Comparison of ENCODE assay signal across 13 mouse cellular contexts in genomic region chr13:95419204-95419749, GRCm38 (mm10). TPM values are rescaled to one million over a fixed set of nuclear protein-coding genes. Genes with fewer than 3 reads are reported as not detected.
DNase-seq lines count a peak whose midpoint lies in the region; ATAC-seq and TF ChIP-seq lines count a peak whose summit lies in the region.
"Had no signal": no experiment of that assay in that cellular context is flagged by ENCODE, and none has a peak within 500 bp of the region (broad histone marks: within the 10 kb centered on the region; RNA-seq: fewer than 3 reads in every experiment).

No protein-coding gene starts in this region.

- H3K4me1 ChIP-seq in hindbrain, embryonic 14.5 days (replicated peaks; ENCODE audit: control insufficient read depth, insufficient read depth, low read length): peaks cover 13% of the 10 kb centered on the region
- H3K4me1 ChIP-seq in neural tube, embryonic 13.5 days (replicated peaks): peaks cover 13% of the 10 kb centered on the region
- no peaks in the 10 kb centered on the region for H3K4me1 ChIP-seq in stomach, postnatal 0 days (replicated peaks; ENCODE audit: control insufficient read depth, insufficient read depth)

- peak overlapping the region; percentile 36 for H3K4me2 ChIP-seq in hindbrain, embryonic 14.5 days (replicated peaks)
- peak overlapping the region; percentile 27 for H3K4me2 ChIP-seq in neural tube, embryonic 13.5 days
- no peak overlapping the region for H3K4me2 ChIP-seq in stomach, postnatal 0 days (replicated peaks; ENCODE audit: low read depth)
- H3K4me2 ChIP-seq: heart, embryonic 13.5 days had no signal

- H3K36me3 ChIP-seq in hindbrain, embryonic 14.5 days (replicated peaks; ENCODE audit: control insufficient read depth, insufficient read depth): no peaks in the 10 kb centered on the region
- no peaks in the 10 kb centered on the region for H3K36me3 ChIP-seq in neural tube, embryonic 13.5 days
- no peaks in the 10 kb centered on the region for H3K36me3 ChIP-seq in stomach, postnatal 0 days (ENCODE audit: control insufficient read depth, insufficient read depth, low read length)
- H3K36me3 ChIP-seq: heart, embryonic 13.5 days had no signal

- peak; percentile 17 for DNase-seq in left cerebral cortex, postnatal 4 days
- no peak for DNase-seq in left cerebral cortex, adult 11 months (ENCODE audit: low spot score)
- peak; percentile 43 for DNase-seq in embryo, embryonic 11 days
- DNase-seq in hindbrain, embryonic 14.5 days (ENCODE audit: low spot score): peak; percentile 67
- DNase-seq in stomach, postnatal 0 days (ENCODE audit: low spot score): no peak
- DNase-seq in gastrocnemius, postnatal 14 days: no peak
- DNase-seq: cerebellum, adult 2 months; lung, postnatal 10 days had no signal

- no peak for TF ChIP-seq CTCF in stomach, postnatal 0 days (IDR thresholded peaks at IDR 0.05; ENCODE audit: low read depth)

- intact Hi-C loops in left cerebral cortex, postnatal 4 days (cut with DNase I): no loop called here
- intact Hi-C loops in gastrocnemius, postnatal 14 days (cut with DNase I; ENCODE audit: low total_unique reads): no loop called here

- H3K27ac ChIP-seq in hindbrain, embryonic 14.5 days: peak overlapping the region; percentile 83
- H3K27ac ChIP-seq in neural tube, embryonic 13.5 days (replicated peaks): peak overlapping the region; percentile 54
- H3K27ac ChIP-seq in stomach, postnatal 0 days (replicated peaks): no peak overlapping the region
- H3K27ac ChIP-seq: heart, embryonic 13.5 days had no signal

- WGBS in hindbrain, embryonic 14.5 days: 13% methylated on average over 8 of the region's 8 CpGs
- WGBS in neural tube, embryonic 13.5 days: 19% methylated on average over 8 of the region's 8 CpGs
- 14% methylated on average over 8 of the region's 8 CpGs for WGBS in stomach, postnatal 0 days

- H3K27me3 ChIP-seq in hindbrain, embryonic 14.5 days (ENCODE audit: control insufficient read depth, insufficient read depth, low read length): no peaks in the 10 kb centered on the region
- no peaks in the 10 kb centered on the region for H3K27me3 ChIP-seq in neural tube, embryonic 13.5 days
- no peaks in the 10 kb centered on the region for H3K27me3 ChIP-seq in stomach, postnatal 0 days (ENCODE audit: control insufficient read depth, insufficient read depth, low read length)

- H3K9me3 ChIP-seq in hindbrain, embryonic 14.5 days (ENCODE audit: control insufficient read depth, low read length): no peaks in the 10 kb centered on the region
- H3K9me3 ChIP-seq in neural tube, embryonic 13.5 days: no peaks in the 10 kb centered on the region
- H3K9me3 ChIP-seq in stomach, postnatal 0 days (ENCODE audit: control insufficient read depth, low read length): no peaks in the 10 kb centered on the region
- H3K9me3 ChIP-seq: heart, embryonic 13.5 days had no signal

- H3K4me3 ChIP-seq in hindbrain, embryonic 14.5 days (replicated peaks; ENCODE audit: low read length): no peak overlapping the region
- H3K4me3 ChIP-seq in neural tube, embryonic 13.5 days: no peak overlapping the region
- H3K4me3 ChIP-seq in stomach, postnatal 0 days (ENCODE audit: low read depth, low read length): no peak overlapping the region
- H3K4me3 ChIP-seq: heart, embryonic 13.5 days had no signal

- peak; percentile 90 for ATAC-seq in hindbrain, embryonic 14.5 days (ENCODE audit: low FRiP score)
- peak; percentile 91 for ATAC-seq in neural tube, embryonic 13.5 days (ENCODE audit: low read depth)
- no peak for ATAC-seq in stomach, postnatal 0 days (ENCODE audit: low FRiP score, low TSS enrichment)
- ATAC-seq in monocyte, adult 5-6 weeks (replicated peaks; ENCODE audit: insufficient number of reproducible peaks, low FRiP score, low TSS enrichment, poor library complexity, severe bottlenecking): no peak

- H3K9ac ChIP-seq in hindbrain, embryonic 14.5 days: no peak overlapping the region
- H3K9ac ChIP-seq in neural tube, embryonic 13.5 days: no peak overlapping the region
- no peak overlapping the region for H3K9ac ChIP-seq in stomach, postnatal 0 days (ENCODE audit: low read length)
- H3K9ac ChIP-seq: heart, embryonic 13.5 days had no signal

- TF ChIP-seq EP300 in stomach, postnatal 0 days (optimal IDR thresholded peaks at IDR 0.05): no peak

RNA-seq across cellular contexts. Expression of gene Crhbp, which starts 25.4 kb away (rescaled TPM):
- total RNA-seq in left cerebral cortex, postnatal 4 days (2021): 1 to 10 TPM; 5.7 to 6.5 TPM
- polyA plus RNA-seq in hindbrain, embryonic 14.5 days (2014; fragmentation: Nextera tagmentation; extraction: Ambion mirVana): 10.4 and 11.7 TPM in 2 replicates
- polyA plus RNA-seq in neural tube, embryonic 13.5 days (2015; fragmentation: Nextera tagmentation; extraction: Ambion mirVana): 3.8 and 4.7 TPM in 2 replicates
- 0.05 and 0.08 TPM in 2 replicates for polyA plus RNA-seq in stomach, postnatal 0 days (2015; fragmentation: Nextera tagmentation; extraction: Ambion mirVana)
- not detected in 3 replicates for total RNA-seq in monocyte, adult 5-6 weeks (2017)
- total RNA-seq in gastrocnemius, postnatal 14 days (2021): not detected
- polyA plus RNA-seq: spleen, adult 2 months had no signal

RNA-seq across cellular contexts. Expression of gene Aggf1, which starts 44.1 kb away (rescaled TPM):
- total RNA-seq in left cerebral cortex, postnatal 4 days (2021): 10 to 100 TPM; 38.1 to 39.8 TPM
- polyA plus RNA-seq in hindbrain, embryonic 14.5 days (2014; fragmentation: Nextera tagmentation; extraction: Ambion mirVana): 34.6 and 41.7 TPM in 2 replicates
- polyA plus RNA-seq in neural tube, embryonic 13.5 days (2015; fragmentation: Nextera tagmentation; extraction: Ambion mirVana): 37.1 and 39.2 TPM in 2 replicates
- polyA plus RNA-seq in stomach, postnatal 0 days (2015; fragmentation: Nextera tagmentation; extraction: Ambion mirVana): 17.6 and 18.5 TPM in 2 replicates
- total RNA-seq in monocyte, adult 5-6 weeks (2017): 54.7 to 66.6 TPM (median 55.3 TPM) in 3 replicates
- total RNA-seq in gastrocnemius, postnatal 14 days (2021): 10 to 100 TPM; 15.6 TPM

RNA-seq across cellular contexts. Expression of gene S100z, which starts 59.2 kb away (rescaled TPM):
- not detected for total RNA-seq in left cerebral cortex, postnatal 4 days (2021)
- not detected in 2 replicates for polyA plus RNA-seq in hindbrain, embryonic 14.5 days (2014; fragmentation: Nextera tagmentation; extraction: Ambion mirVana)
- polyA plus RNA-seq in neural tube, embryonic 13.5 days (2015; fragmentation: Nextera tagmentation; extraction: Ambion mirVana): not detected in 2 replicates
- 0.38 and 0.39 TPM in 2 replicates for polyA plus RNA-seq in stomach, postnatal 0 days (2015; fragmentation: Nextera tagmentation; extraction: Ambion mirVana)
- not detected in 3 replicates for total RNA-seq in monocyte, adult 5-6 weeks (2017)
- 1 to 10 TPM in 1 of 2 experiments, not detected in 1; 1.5 TPM for total RNA-seq in gastrocnemius, postnatal 14 days (2021)
- total RNA-seq: layer of hippocampus, postnatal 14 days had no signal
- polyA plus RNA-seq: cerebellum, adult 2 months; heart, embryonic 13.5 days; spleen, adult 2 months had no signal

Comparison
In these comparisons a context has a peak if more than half of its experiments do, and no peak if none do; other contexts are left out.
1. DNase-seq: peak in left cerebral cortex, postnatal 4 days (single experiment), embryo, embryonic 11 days (single experiment) and hindbrain, embryonic 14.5 days (single experiment); none in left cerebral cortex, adult 11 months (single experiment), stomach, postnatal 0 days (single experiment) and gastrocnemius, postnatal 14 days (single experiment).
2. ATAC-seq: peak in hindbrain, embryonic 14.5 days (single experiment) and neural tube, embryonic 13.5 days (single experiment); none in stomach, postnatal 0 days (single experiment) and monocyte, adult 5-6 weeks (single experiment).